Mouse (Mus musculus) C2C12 (cell line): ENCODE measurements around the gene Msi2. TPM values are rescaled to one million over a fixed set of nuclear protein-coding genes. Genes with fewer than 3 reads are reported as not detected.

Experiments
- H3K27me3 ChIP-seq: one replicate; pipeline ENCODE4 v1.6.1; 2011; ENCODE audit not compliant: control insufficient read depth, insufficient read depth, insufficient read length
- H3K36me3 ChIP-seq: one replicate; pipeline ENCODE4 v1.6.1; 2011; ENCODE audit not compliant: control insufficient read depth, insufficient read depth
- H3K4me3 ChIP-seq: one replicate; pipeline ENCODE4 v1.5.1; 2011; ENCODE audit warnings: mild to moderate bottlenecking, control low read depth; ENCODE audit not compliant: poor library complexity, insufficient read depth, severe bottlenecking
- H3K79me2 ChIP-seq: one replicate; pipeline ENCODE4 v1.6.1; 2011; ENCODE audit not compliant: control insufficient read depth, insufficient read depth
- H3K79me3 ChIP-seq: one replicate; pipeline ENCODE4 v1.6.1; 2011; ENCODE audit warnings: low read depth, control low read depth
- H3ac ChIP-seq: one replicate; pipeline ENCODE3; 2011; ENCODE audit warnings: low read depth; ENCODE audit not compliant: control insufficient read depth, insufficient read length
- CEBPB ChIP-seq: IDR thresholded peaks from one replicate; pipeline ENCODE4 v1.6.1; 2011; ENCODE audit warnings: low read depth, mild to moderate bottlenecking, control low read depth, moderate library complexity
- CTCF ChIP-seq: IDR thresholded peaks from one replicate; pipeline ENCODE4 v1.5.1; 2011; ENCODE audit not compliant: control insufficient read depth, insufficient read depth, insufficient read length
- FOSL1 ChIP-seq: IDR thresholded peaks from one replicate; pipeline ENCODE4 v1.8.0; 2011; ENCODE audit warnings: mild to moderate bottlenecking, low read length; ENCODE audit not compliant: poor library complexity, insufficient read depth, severe bottlenecking
- MAX ChIP-seq: IDR thresholded peaks from one replicate; pipeline ENCODE4 v1.6.1; 2011; ENCODE audit warnings: mild to moderate bottlenecking, control low read depth
- MYOD1 ChIP-seq: IDR thresholded peaks from one replicate; pipeline ENCODE4 v1.6.1; 2011; ENCODE audit warnings: low read depth; ENCODE audit not compliant: control insufficient read depth, insufficient read length
- MYOG ChIP-seq: IDR thresholded peaks from one replicate; pipeline ENCODE4 v1.6.1; 2011; ENCODE audit not compliant: control insufficient read depth, insufficient read length; ENCODE audit errors: extremely low read depth
- USF1 ChIP-seq: IDR thresholded peaks from one replicate; pipeline ENCODE4 v1.6.1; 2011; ENCODE audit warnings: low read depth, mild to moderate bottlenecking, control low read depth, moderate library complexity
- polyA plus RNA-seq: library from polyadenylated mRNA; unstranded; fragments of >200 nt; fragmentation: generic; extraction: Trizol; gene quantifications from one replicate; pipeline ENCODE4 v1.2.1, GENCODE M21; 2012; ENCODE audit warnings: missing spikeins

Msi2 gene
- polyA plus RNA-seq, 1 experiment = 8.4 TPM

DNA sequence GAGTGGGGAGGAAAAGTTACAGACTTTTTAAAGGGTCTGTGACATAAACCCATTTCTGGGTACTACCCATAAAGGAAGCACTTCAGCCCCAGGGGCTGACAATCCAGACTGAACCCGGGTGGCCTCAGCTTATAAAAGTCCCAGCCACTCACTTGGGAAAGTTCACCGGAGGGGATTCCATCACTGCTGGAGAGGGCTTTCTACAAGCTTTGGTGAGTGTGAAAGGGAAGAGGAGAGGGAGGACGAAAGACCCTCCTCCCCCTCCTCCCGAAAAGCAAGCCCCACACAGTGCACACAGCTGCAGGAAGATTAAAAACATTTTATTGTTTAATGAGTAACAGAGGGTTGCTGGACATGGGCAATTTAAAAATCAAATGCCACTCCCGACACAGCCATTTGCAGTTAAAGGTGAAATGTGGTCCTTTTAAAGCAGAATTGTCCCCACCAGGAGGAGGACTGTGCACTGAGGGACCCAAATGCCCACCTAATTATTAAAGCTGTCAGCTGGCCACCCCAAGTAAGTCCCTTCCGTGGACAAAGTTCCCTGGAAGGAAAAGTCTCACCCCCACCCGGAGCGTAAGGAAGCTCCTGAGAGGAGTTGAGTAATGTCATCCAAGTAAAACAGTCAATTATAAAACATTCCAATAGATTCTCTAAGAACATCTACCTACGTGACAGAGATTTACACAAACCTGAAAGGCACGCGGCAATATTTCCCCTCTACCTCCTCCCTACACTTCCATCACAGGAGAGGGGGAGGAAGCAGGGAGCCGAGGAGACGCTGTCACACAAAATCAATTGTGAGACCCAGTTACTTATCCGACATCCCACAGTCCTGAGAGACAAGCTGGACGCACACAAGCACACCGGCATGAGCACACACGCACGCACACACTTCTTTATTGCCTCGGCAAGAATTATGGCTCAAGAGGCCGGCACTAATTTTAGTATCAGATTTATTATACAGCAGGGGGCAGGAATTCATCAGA, 24.1 kb downstream of the Msi2 start:
- peaks cover 14% of the 10 kb centered on the region for H3K36me3 ChIP-seq
- H3K79me3 ChIP-seq = peaks cover 2% of the 10 kb centered on the region
- H3K27me3 ChIP-seq = no peaks in the 10 kb centered on the region
- H3K4me3 ChIP-seq = no peak overlapping the region
- no peaks in the 10 kb centered on the region for H3K79me2 ChIP-seq
- H3ac ChIP-seq = no peak overlapping the region
- TF ChIP-seq USF1 = no peak
- TF ChIP-seq CTCF = no peak
- TF ChIP-seq MAX = no peak
- TF ChIP-seq CEBPB = no peak
- TF ChIP-seq MYOG = no peak
- no peak for TF ChIP-seq FOSL1
- no peak for TF ChIP-seq MYOD1

DNA sequence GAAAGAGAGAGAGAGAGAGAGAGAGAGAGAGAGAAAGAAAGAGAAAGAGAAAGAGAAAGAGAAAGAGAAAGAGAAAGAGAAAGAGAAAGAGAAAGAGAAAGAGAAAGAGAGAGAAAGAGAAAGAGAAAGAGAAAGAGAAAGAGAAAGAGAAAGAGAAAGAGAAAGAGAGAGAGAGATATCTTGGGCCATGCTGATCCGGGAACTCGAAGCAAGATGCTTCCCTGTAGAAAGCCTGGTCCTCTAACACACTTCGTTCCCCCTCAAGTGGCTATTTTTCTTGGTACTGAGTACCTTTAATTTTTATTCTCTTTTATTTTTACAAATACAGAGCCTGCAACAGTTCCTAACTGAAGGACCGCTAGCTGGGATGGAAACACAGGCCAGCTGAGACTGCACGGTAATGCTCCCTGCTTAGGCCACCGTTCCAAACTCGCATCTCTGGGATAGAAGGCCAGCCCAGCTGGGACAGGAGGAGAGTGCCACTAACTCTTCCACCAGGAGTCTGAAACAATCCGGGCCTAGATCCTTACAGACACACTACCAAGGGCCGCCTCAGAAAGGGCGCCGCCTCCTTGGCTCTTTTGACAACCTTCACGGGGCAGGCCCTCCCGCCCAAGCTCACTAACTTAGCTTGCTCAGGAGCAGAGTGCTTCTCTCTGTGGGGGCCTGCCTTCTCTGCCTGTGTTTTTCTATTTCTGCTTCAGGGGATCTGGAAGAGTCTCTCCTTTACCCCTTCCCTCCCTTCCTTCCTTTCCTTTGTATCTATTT, 25.1 kb downstream of the Msi2 start:
- no peak overlapping the region for H3ac ChIP-seq
- TF ChIP-seq MYOD1 (no peak), CTCF (no peak), MYOG (no peak), CEBPB (no peak), FOSL1 (no peak), MAX (no peak), USF1 (no peak)
- peaks cover 2% of the 10 kb centered on the region for H3K79me3 ChIP-seq
- no peaks in the 10 kb centered on the region for H3K79me2 ChIP-seq
- H3K27me3 ChIP-seq = no peaks in the 10 kb centered on the region
- H3K4me3 ChIP-seq = no peak overlapping the region
- H3K36me3 ChIP-seq = peaks cover 11% of the 10 kb centered on the region

DNA sequence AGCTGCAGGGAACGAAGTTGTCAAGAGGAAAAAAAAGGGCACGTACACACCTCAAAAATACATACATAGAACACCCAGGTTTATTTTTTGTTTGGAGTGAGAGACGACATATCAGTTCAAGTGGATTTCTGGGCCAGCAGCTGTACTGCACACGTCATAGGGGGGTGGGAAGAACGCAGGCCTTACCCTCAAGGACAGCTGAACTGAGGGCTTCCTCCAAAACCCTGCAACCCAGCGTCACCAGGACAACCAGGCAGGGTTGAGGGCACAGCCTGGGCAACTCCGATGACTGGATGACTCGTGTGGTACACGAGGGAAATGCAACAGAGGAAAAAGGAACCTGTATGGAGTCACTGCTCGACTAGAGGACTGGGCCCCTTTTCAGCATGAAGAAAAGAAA, 25.9 kb downstream of the Msi2 start:
- H3ac ChIP-seq = no peak overlapping the region
- H3K79me3 ChIP-seq = peaks cover 2% of the 10 kb centered on the region
- no peaks in the 10 kb centered on the region for H3K27me3 ChIP-seq
- no peak overlapping the region for H3K4me3 ChIP-seq
- H3K79me2 ChIP-seq = no peaks in the 10 kb centered on the region
- peaks cover 15% of the 10 kb centered on the region for H3K36me3 ChIP-seq
- TF ChIP-seq USF1 (no peak), CTCF (no peak), MAX (no peak), MYOG (no peak), CEBPB (no peak), MYOD1 (no peak)

GRCm38 (mm10) chr11:88690556-88691287, 27.6 kb downstream of the Msi2 start:
- H3K27me3 ChIP-seq = no peaks in the 10 kb centered on the region

GRCm38 (mm10) chr11:88689831-88690459, 28.4 kb downstream of the Msi2 start:
- Histone ChIP-seq H3K79me3 (peaks cover 2% of the 10 kb centered on the region), H3K36me3 (peaks cover 20% of the 10 kb centered on the region), H3ac (no peak overlapping the region), H3K27me3 (no peaks in the 10 kb centered on the region), H3K4me3 (no peak overlapping the region), H3K79me2 (no peaks in the 10 kb centered on the region)
- TF ChIP-seq MAX (no peak), USF1 (no peak), MYOD1 (no peak), CEBPB (no peak), CTCF (no peak)

More at GRCm38 (mm10) chr11:88690556-88691287, 27.6 kb downstream of the Msi2 start:
- Histone ChIP-seq H3K36me3 (peaks cover 22% of the 10 kb centered on the region), H3K79me2 (no peaks in the 10 kb centered on the region), H3K79me3 (peaks cover 2% of the 10 kb centered on the region), H3K4me3 (no peak overlapping the region), H3ac (no peak overlapping the region)
- TF ChIP-seq MAX (no peak), CEBPB (no peak), MYOG (no peak), FOSL1 (no peak), CTCF (no peak), MYOD1 (no peak), USF1 (no peak)
